Mouse (Mus musculus) MEL (cell line): Measurements from ENCODE around the gene Nptxr. TPM values are rescaled to one million over a fixed set of nuclear protein-coding genes. Genes with fewer than 3 reads are reported as not detected.

ENCODE experiments used
- DNase-seq: peaks from one replicate; pipeline ENCODE4 v3.0.0; 2011; ENCODE audit warnings: low read depth, low spot score
- H3K27ac ChIP-seq: 2 replicates; pipeline ENCODE4 v1.5.1; 2012; ENCODE audit warnings: low read depth, mild to moderate bottlenecking, control low read depth, low read length, moderate library complexity; ENCODE audit not compliant: control insufficient read depth
- H3K27me3 ChIP-seq, 2 experiments: fragments of 150-350 bp in 1 of 2; sonication (generic) in 1 of 2; 2 replicates each; pipeline ENCODE4 v1.6.1; 2012; ENCODE audit warnings: low read length in 2 of 2, mild to moderate bottlenecking in 2 of 2, improper control_type of control experiment in 1 of 2, moderate library complexity in 1 of 2; ENCODE audit not compliant: insufficient read depth in 2 of 2, control insufficient read depth in 1 of 2
- H3K36me3 ChIP-seq, 2 experiments: 2 replicates each; pipeline ENCODE4 v1.6.1; 2012 to 2014; ENCODE audit warnings: low read length in 2 of 2, improper control_type of control experiment in 1 of 2, inconsistent platforms in 1 of 2, mild to moderate bottlenecking in 1 of 2; ENCODE audit not compliant: insufficient read depth in 2 of 2, control insufficient read depth in 1 of 2
- H3K4me1 ChIP-seq, 2 experiments: fragments of 150-350 bp in 1 of 2; sonication (generic) in 1 of 2; 2 replicates each; pipeline ENCODE4 v1.6.1; 2012; ENCODE audit warnings: low read length in 2 of 2, improper control_type of control experiment in 1 of 2, mild to moderate bottlenecking in 1 of 2; ENCODE audit not compliant: insufficient read depth in 2 of 2, control insufficient read depth in 1 of 2
- H3K4me3 ChIP-seq, 2 experiments: fragments of 150-350 bp in 1 of 2; sonication (generic) in 1 of 2; 2 replicates each; pipeline ENCODE4 v1.5.1; 2012; ENCODE audit warnings: low read depth in 2 of 2, low read length in 2 of 2, mild to moderate bottlenecking in 2 of 2, moderate library complexity in 2 of 2, control low read depth in 1 of 2, improper control_type of control experiment in 1 of 2; ENCODE audit not compliant: control insufficient read depth in 1 of 2, insufficient read depth in 1 of 2
- H3K79me2 ChIP-seq: 2 replicates; pipeline ENCODE4 v1.6.1; 2012; ENCODE audit warnings: mild to moderate bottlenecking, low read length, moderate library complexity; ENCODE audit not compliant: control insufficient read depth, poor library complexity, insufficient read depth
- H3K9ac ChIP-seq: 2 replicates; pipeline ENCODE4 v1.6.1; 2012; ENCODE audit warnings: low read depth, mild to moderate bottlenecking, control low read depth, low read length, moderate library complexity; ENCODE audit not compliant: control insufficient read depth, poor library complexity, severe bottlenecking
- H3K9me3 ChIP-seq: fragments of 150-350 bp; sonication (generic); replicated peaks from 2 replicates; pipeline ENCODE4 v1.6.1; 2012; ENCODE audit warnings: mild to moderate bottlenecking, low read length, improper control_type of control experiment, moderate library complexity; ENCODE audit not compliant: insufficient read depth
- BHLHE40 ChIP-seq: IDR thresholded peaks from 2 replicates; pipeline ENCODE4 v1.6.1; 2012; ENCODE audit warnings: low read depth, mild to moderate bottlenecking, inconsistent platforms, low read length, improper control_type of control experiment, borderline replicate concordance
- CHD2 ChIP-seq: IDR thresholded peaks from 2 replicates; pipeline ENCODE4 v1.6.1; 2011; ENCODE audit warnings: low read length, improper control_type of control experiment
- ELF1 ChIP-seq: IDR thresholded peaks from 2 replicates; pipeline ENCODE4 v1.6.1; 2014; ENCODE audit warnings: low read depth, mild to moderate bottlenecking, inconsistent platforms, low read length, improper control_type of control experiment, moderate library complexity
- EP300 ChIP-seq, 2 experiments: IDR thresholded peaks; 2 replicates each; pipeline ENCODE4 v1.6.1; 2011; ENCODE audit warnings: improper control_type of control experiment in 2 of 2, low read length in 2 of 2, low read depth in 1 of 2, mild to moderate bottlenecking in 1 of 2
- GABPA ChIP-seq: IDR thresholded peaks from 2 replicates; pipeline ENCODE4 v1.6.1; 2012; ENCODE audit warnings: low read depth, mild to moderate bottlenecking, inconsistent platforms, low read length, improper control_type of control experiment, moderate library complexity
- GATA1 ChIP-seq: IDR thresholded peaks from 2 replicates; pipeline ENCODE4 v1.6.1; 2011; ENCODE audit warnings: low read depth, low read length, improper control_type of control experiment
- JUND ChIP-seq: IDR thresholded peaks from 2 replicates; pipeline ENCODE4 v1.6.1; 2011; ENCODE audit warnings: low read depth, mild to moderate bottlenecking, improper control_type of control experiment, low read length
- KAT2A ChIP-seq: conservative IDR thresholded peaks from 2 replicates; pipeline ENCODE4 v1.6.1; 2012; ENCODE audit warnings: low read depth, low read length, improper control_type of control experiment, inconsistent platforms
- MAFK ChIP-seq: IDR thresholded peaks from 2 replicates; pipeline ENCODE4 v1.6.1; 2011; ENCODE audit warnings: low read depth, mild to moderate bottlenecking, low read length, improper control_type of control experiment, borderline replicate concordance
- MYC ChIP-seq: IDR thresholded peaks from 2 replicates; pipeline ENCODE4 v1.6.1; 2011; ENCODE audit warnings: low read depth, mild to moderate bottlenecking, low read length, improper control_type of control experiment, moderate library complexity
- POLR2AphosphoS2 ChIP-seq: IDR thresholded peaks from 2 replicates; pipeline ENCODE4 v1.6.1; 2011; ENCODE audit warnings: low read length, improper control_type of control experiment
- POLR2AphosphoS5 ChIP-seq: IDR thresholded peaks from 2 replicates; pipeline ENCODE4 v1.6.1; 2012; ENCODE audit warnings: low read depth, borderline replicate concordance, mild to moderate bottlenecking, inconsistent platforms, low read length, moderate library complexity, mixed read lengths
- RCOR1 ChIP-seq: IDR thresholded peaks from 2 replicates; pipeline ENCODE4 v1.6.1; 2012; ENCODE audit warnings: low read depth, mild to moderate bottlenecking, inconsistent platforms, low read length, improper control_type of control experiment
- SMC3 ChIP-seq: IDR thresholded peaks from 2 replicates; pipeline ENCODE4 v1.6.1; 2011; ENCODE audit warnings: low read depth, low read length, improper control_type of control experiment
- TAL1 ChIP-seq: IDR thresholded peaks from 2 replicates; pipeline ENCODE4 v1.6.1; 2012; ENCODE audit warnings: mild to moderate bottlenecking, inconsistent platforms, low read length, moderate library complexity, mixed read lengths
- TBP ChIP-seq: IDR thresholded peaks from 2 replicates; pipeline ENCODE4 v1.8.0; 2011; ENCODE audit warnings: low read depth, low read length, improper control_type of control experiment
- TCF12 ChIP-seq: IDR thresholded peaks from 2 replicates; pipeline ENCODE4 v1.6.1; 2014; ENCODE audit warnings: low read depth, mild to moderate bottlenecking, inconsistent platforms, low read length, improper control_type of control experiment, moderate library complexity
- UBTF ChIP-seq: IDR thresholded peaks from 2 replicates; pipeline ENCODE4 v1.6.1; 2012; ENCODE audit warnings: low read depth, mild to moderate bottlenecking, inconsistent platforms, low read length, improper control_type of control experiment, moderate library complexity, borderline replicate concordance; ENCODE audit not compliant: insufficient read depth
- USF1 ChIP-seq: IDR thresholded peaks from 2 replicates; pipeline ENCODE4 v1.6.1; 2014; ENCODE audit warnings: low read depth, mild to moderate bottlenecking, inconsistent platforms, low read length, improper control_type of control experiment, moderate library complexity
- USF2 ChIP-seq, 2 experiments: IDR thresholded peaks; 2 replicates each; pipeline ENCODE4 v1.6.1; 2011 to 2012; ENCODE audit warnings: improper control_type of control experiment in 2 of 2, low read length in 2 of 2, borderline replicate concordance in 1 of 2, inconsistent platforms in 1 of 2, low read depth in 1 of 2, mild to moderate bottlenecking in 1 of 2; ENCODE audit not compliant: insufficient read depth in 1 of 2
- ZC3H11A ChIP-seq: IDR thresholded peaks from 2 replicates; pipeline ENCODE4 v1.6.1; 2012; ENCODE audit warnings: low read depth, mild to moderate bottlenecking, inconsistent platforms, low read length, improper control_type of control experiment
- ZKSCAN1 ChIP-seq: IDR thresholded peaks from 2 replicates; pipeline ENCODE4 v1.6.1; 2012; ENCODE audit warnings: low read depth, mild to moderate bottlenecking, inconsistent platforms, low read length, improper control_type of control experiment, moderate library complexity
- ZNF384 ChIP-seq: IDR thresholded peaks from 2 replicates; pipeline ENCODE4 v1.6.1; 2012; ENCODE audit warnings: low read depth, mild to moderate bottlenecking, inconsistent platforms, low read length, improper control_type of control experiment
- polyA plus RNA-seq, 2 experiments: library from polyadenylated mRNA; stranded (reverse) in 1 of 2; unstranded in 1 of 2; fragments of >175 nt in 1 of 2; fragments of >200 nt in 1 of 2; gene quantifications; 2 replicates each; pipeline versions ENCODE4 v1.2.1 to v1.2.4; 2012; ENCODE audit warnings: low replicate concordance in 2 of 2, low read depth in 1 of 2; ENCODE audit not compliant: insufficient read length in 2 of 2, insufficient read depth in 1 of 2, missing spikeins in 1 of 2
- total RNA-seq: library from RNA; depleted of rRNA; stranded (reverse); fragments of 300-350 nt; gene quantifications from 2 replicates; pipeline ENCODE4 v1.2.3, GENCODE M21; 2012

The Nptxr gene
- total and polyA plus RNA-seq, 3 experiments = 0.04 to 0.33 TPM; not detected in 1

DNA sequence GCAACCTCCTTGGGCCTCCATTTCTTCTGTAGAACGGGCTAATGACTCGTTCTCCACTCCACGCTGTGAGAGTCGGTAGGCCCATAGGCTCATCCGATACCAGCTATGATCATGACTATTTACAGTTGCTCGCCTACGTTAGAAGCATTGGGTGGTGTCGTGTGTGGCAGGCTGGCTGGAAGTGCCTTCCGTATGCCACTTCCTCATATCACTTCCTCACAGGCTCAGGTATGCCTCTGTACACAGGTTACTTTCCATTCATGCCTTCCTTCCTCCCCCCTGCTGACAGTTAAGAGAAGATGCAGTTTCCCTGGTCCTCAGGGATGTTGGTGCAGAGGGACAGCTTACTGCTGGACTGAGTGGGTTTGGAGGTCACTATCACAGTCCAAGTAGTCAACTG lies 11.5 kb downstream of the Nptxr start:
- H3K4me3 ChIP-seq = no peak overlapping the region
- H3K9me3 ChIP-seq = no peaks in the 10 kb centered on the region
- no peaks in the 10 kb centered on the region for H3K79me2 ChIP-seq
- no peak overlapping the region for H3K9ac ChIP-seq
- TF ChIP-seq MYC = no peak
- no peak for TF ChIP-seq JUND
- TF ChIP-seq MAFK = no peak
- TF ChIP-seq RCOR1 = no peak
- TF ChIP-seq ELF1 = no peak
- no peak for TF ChIP-seq POLR2AphosphoS5
- TF ChIP-seq USF2 (IDR thresholded peaks at IDR 0.05; ENCODE audit: borderline replicate concordance in 1 of 2, insufficient read depth in 1 of 2, low read depth in 1 of 2, low read length in 2 of 2) = no peak
- no peak for TF ChIP-seq ZNF384
- TF ChIP-seq CHD2 = no peak
- TF ChIP-seq KAT2A = no peak
- TF ChIP-seq TAL1 = no peak
- TF ChIP-seq BHLHE40 = no peak
- H3K36me3 ChIP-seq = no peaks in the 10 kb centered on the region
- DNase-seq = no peak
- no peak overlapping the region for H3K27ac ChIP-seq
- no peaks in the 10 kb centered on the region for H3K4me1 ChIP-seq
- H3K27me3 ChIP-seq = peaks cover 0 to 3% of the 10 kb centered on the region in 2 experiments; a peak in 1 of 4 replicates

DNA sequence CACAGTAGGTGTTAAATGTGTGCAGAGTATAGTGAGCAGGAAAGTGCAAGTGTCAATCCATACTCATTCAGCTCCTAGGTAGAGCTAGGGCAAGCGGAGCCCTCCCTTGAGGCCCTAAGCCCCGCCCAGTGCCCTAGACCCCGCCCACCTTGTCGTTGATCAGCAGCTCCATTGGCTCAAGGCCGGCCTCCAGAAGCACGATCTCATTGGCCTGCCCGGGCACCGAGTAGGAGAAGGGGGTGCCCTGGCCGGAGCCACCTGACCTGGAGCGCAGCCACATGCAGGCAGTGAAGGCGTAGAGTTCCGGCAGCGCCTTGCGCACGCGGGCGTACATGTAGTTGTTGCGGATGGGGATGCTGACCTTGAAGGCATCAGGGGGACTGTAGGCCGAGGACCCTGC lies 12.1 kb downstream of the Nptxr start:
- Histone ChIP-seq H3K27me3 (peaks cover 0 to 3% of the 10 kb centered on the region in 2 experiments; a peak in 2 of 4 replicates), H3K4me3 (no peak overlapping the region), H3K27ac (no peak overlapping the region), H3K36me3 (no peaks in the 10 kb centered on the region), H3K79me2 (no peaks in the 10 kb centered on the region), H3K4me1 (no peaks in the 10 kb centered on the region), H3K9me3 (no peaks in the 10 kb centered on the region), H3K9ac (no peak overlapping the region)
- no peak for TF ChIP-seq GATA1
- TF ChIP-seq ELF1 = no peak
- no peak for TF ChIP-seq ZC3H11A
- no peak for TF ChIP-seq USF2 (IDR thresholded peaks at IDR 0.05; ENCODE audit: borderline replicate concordance in 1 of 2, insufficient read depth in 1 of 2, low read depth in 1 of 2, low read length in 2 of 2)
- no peak for TF ChIP-seq JUND
- TF ChIP-seq GABPA = no peak
- TF ChIP-seq TCF12 = no peak
- no peak for TF ChIP-seq UBTF
- TF ChIP-seq SMC3 = no peak
- no peak for TF ChIP-seq POLR2AphosphoS2
- TF ChIP-seq USF1 = no peak
- no peak for TF ChIP-seq EP300 (IDR thresholded peaks at IDR 0.05; ENCODE audit: low read depth in 1 of 2, low read length in 2 of 2)
- TF ChIP-seq MYC = no peak
- TF ChIP-seq TBP = no peak
- TF ChIP-seq ZKSCAN1 = no peak
- no peak for TF ChIP-seq TAL1
- no peak for DNase-seq
